Mouse (Mus musculus) brown adipose tissue, adult 24 weeks (tissue): ENCODE results near the gene Rassf6. TPM values are rescaled to one million over a fixed set of nuclear protein-coding genes. Genes with fewer than 3 reads are reported as not detected.

Source experiments
- H3K27ac ChIP-seq: fragments of 200-500 bp; replicated peaks from 2 replicates; pipeline ENCODE4 v1.5.1; 2012; ENCODE audit warnings: low read depth, mild to moderate bottlenecking, low read length
- H3K4me1 ChIP-seq: fragments of 200-500 bp; 2 replicates; pipeline ENCODE4 v1.6.1; 2012; ENCODE audit warnings: low read length, mixed read lengths; ENCODE audit not compliant: control insufficient read depth, insufficient read depth, insufficient read length
- H3K4me3 ChIP-seq: fragments of 200-500 bp; 2 replicates; pipeline ENCODE4 v1.5.1; 2012; ENCODE audit warnings: low read depth, mild to moderate bottlenecking, low read length, moderate library complexity; ENCODE audit not compliant: insufficient read depth
- polyA plus RNA-seq: library from polyadenylated mRNA; stranded (reverse); fragments of >200 nt; gene quantifications from 2 replicates; pipeline ENCODE4 v1.2.4, GENCODE M21; 2012; ENCODE audit not compliant: missing spikeins, insufficient read depth, insufficient read length

The Rassf6 gene
- polyA plus RNA-seq, 1 experiment, result 14.0 TPM

- H3K4me1 ChIP-seq, result no peaks in the 10 kb centered on the region
- H3K4me3 ChIP-seq, result no peak overlapping the region
- H3K27ac ChIP-seq, result no peak overlapping the region
Observed at GRCm38 (mm10) chr5:90603407-90603923, 37.0 kb downstream of the Rassf6 start.

- Histone ChIP-seq H3K4me1 (no peaks in the 10 kb centered on the region), H3K27ac (no peak overlapping the region), H3K4me3 (no peak overlapping the region)
Observed at GRCm38 (mm10) chr5:90601469-90601868, 39.0 kb downstream of the Rassf6 start.

GRCm38 (mm10) chr5:90596155-90596554 is 44.3 kb downstream of the Rassf6 start:
- H3K4me3 ChIP-seq, result no peak overlapping the region
- H3K27ac ChIP-seq, result no peak overlapping the region
- H3K4me1 ChIP-seq, result no peaks in the 10 kb centered on the region

GRCm38 (mm10) chr5:90594945-90595344 is 45.5 kb downstream of the Rassf6 start:
- Histone ChIP-seq H3K4me1 (no peaks in the 10 kb centered on the region), H3K27ac (no peak overlapping the region), H3K4me3 (no peak overlapping the region)

- no peak overlapping the region for H3K4me3 ChIP-seq
Observed at GRCm38 (mm10) chr5:90591936-90592335, 48.5 kb downstream of the Rassf6 start.

GRCm38 (mm10) chr5:90590676-90591075 is 49.8 kb downstream of the Rassf6 start:
- no peak overlapping the region for H3K27ac ChIP-seq
- no peak overlapping the region for H3K4me3 ChIP-seq

More at GRCm38 (mm10) chr5:90591936-90592335, 48.5 kb downstream of the Rassf6 start:
- Histone ChIP-seq H3K27ac (no peak overlapping the region), H3K4me1 (no peaks in the 10 kb centered on the region)

GRCm38 (mm10) chr5:90588708-90589595 is 51.5 kb downstream of the Rassf6 start:
- Histone ChIP-seq H3K27ac (no peak overlapping the region), H3K4me3 (no peak overlapping the region), H3K4me1 (no peaks in the 10 kb centered on the region)

More at GRCm38 (mm10) chr5:90590676-90591075, 49.8 kb downstream of the Rassf6 start:
- H3K4me1 ChIP-seq, result no peaks in the 10 kb centered on the region

GRCm38 (mm10) chr5:90588104-90588503 is 52.4 kb downstream of the Rassf6 start:
- H3K27ac ChIP-seq, result no peak overlapping the region
- no peak overlapping the region for H3K4me3 ChIP-seq
- H3K4me1 ChIP-seq, result no peaks in the 10 kb centered on the region

- no peaks in the 10 kb centered on the region for H3K4me1 ChIP-seq
- no peak overlapping the region for H3K4me3 ChIP-seq
- no peak overlapping the region for H3K27ac ChIP-seq
Observed at GRCm38 (mm10) chr5:90586511-90586910, 53.9 kb downstream of the Rassf6 start.

- no peak overlapping the region for H3K27ac ChIP-seq
- no peaks in the 10 kb centered on the region for H3K4me1 ChIP-seq
- no peak overlapping the region for H3K4me3 ChIP-seq
Observed at GRCm38 (mm10) chr5:90584799-90585198, 55.7 kb downstream of the Rassf6 start.

- no peak overlapping the region for H3K27ac ChIP-seq
- H3K4me3 ChIP-seq, result no peak overlapping the region
- H3K4me1 ChIP-seq, result no peaks in the 10 kb centered on the region
Observed at GRCm38 (mm10) chr5:90582179-90582578, 58.3 kb downstream of the Rassf6 start.

- Histone ChIP-seq H3K4me3 (no peak overlapping the region), H3K27ac (no peak overlapping the region), H3K4me1 (no peaks in the 10 kb centered on the region)
Observed at GRCm38 (mm10) chr5:90579556-90579955, 60.9 kb downstream of the Rassf6 start.

- no peaks in the 10 kb centered on the region for H3K4me1 ChIP-seq
- H3K27ac ChIP-seq, result no peak overlapping the region
Observed at GRCm38 (mm10) chr5:90577751-90578150, 62.7 kb downstream of the Rassf6 start.

GRCm38 (mm10) chr5:90571216-90571615 is 69.2 kb downstream of the Rassf6 start:
- Histone ChIP-seq H3K4me1 (no peaks in the 10 kb centered on the region), H3K27ac (no peak overlapping the region), H3K4me3 (no peak overlapping the region)

More at GRCm38 (mm10) chr5:90577751-90578150, 62.7 kb downstream of the Rassf6 start:
- no peak overlapping the region for H3K4me3 ChIP-seq

- H3K27ac ChIP-seq, result no peak overlapping the region
- no peaks in the 10 kb centered on the region for H3K4me1 ChIP-seq
- H3K4me3 ChIP-seq, result no peak overlapping the region
Observed at GRCm38 (mm10) chr5:90568338-90568737, 72.1 kb downstream of the Rassf6 start.

GRCm38 (mm10) chr5:90567788-90568187 is 72.7 kb downstream of the Rassf6 start:
- Histone ChIP-seq H3K27ac (no peak overlapping the region), H3K4me3 (no peak overlapping the region)

More at GRCm38 (mm10) chr5:90567788-90568187, 72.7 kb downstream of the Rassf6 start:
- no peaks in the 10 kb centered on the region for H3K4me1 ChIP-seq
